Mouse (Mus musculus): ENCODE data around the gene Abhd12. TPM values are rescaled to one million over a fixed set of nuclear protein-coding genes. Genes with fewer than 3 reads are reported as not detected.
"Not testable (repeated sequence)": the region's sequence is repeated elsewhere in the genome, so short reads cannot be mapped to it uniquely, and the experiment has no call there.

Abhd12 gene
- 47.0 and 53.0 TPM in 2 replicates for polyA plus RNA-seq (2016; fragmentation: Nextera tagmentation; extraction: Ambion mirVana)

DNA sequence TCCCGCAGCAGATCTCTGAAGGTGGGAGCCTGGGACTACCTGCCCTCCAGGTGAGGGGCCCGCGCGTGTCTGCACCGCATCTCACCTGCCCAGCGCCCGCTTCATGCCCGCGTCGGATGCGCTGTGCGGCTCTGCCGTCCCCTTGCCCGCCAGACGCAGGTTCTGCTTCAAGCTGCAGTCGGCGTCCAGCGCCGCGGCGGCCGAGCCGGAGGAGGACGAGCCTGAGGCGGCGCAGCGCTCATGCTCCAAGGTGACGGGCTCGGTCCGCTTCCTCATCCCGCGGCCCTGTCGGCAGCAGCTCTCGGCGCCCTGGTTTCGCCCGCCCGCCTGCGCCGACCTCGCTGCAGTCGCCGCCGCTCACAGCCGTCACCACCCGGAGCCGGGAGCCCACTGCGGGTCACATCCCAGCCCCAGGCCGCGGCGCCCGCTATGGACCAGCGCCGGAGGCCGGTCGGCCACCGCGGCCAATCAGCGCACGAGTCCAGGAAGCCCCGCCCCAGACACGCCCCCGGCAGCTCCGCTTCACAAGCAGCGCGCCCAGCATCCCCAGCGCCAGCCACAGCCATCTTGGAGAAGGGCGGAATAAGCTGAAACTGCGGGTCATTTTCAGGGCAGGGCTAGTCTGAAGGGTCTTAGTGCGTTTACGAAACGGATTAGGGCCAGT, at the start of gene Abhd12:
Abhd12 (minus strand) TSS at position 470 of the 664 bp plus-strand sequence.
- DNase-seq (ENCODE audit: low spot score): peak; percentile 99
- H3K36me3 ChIP-seq: peaks cover 6% of the 10 kb centered on the region; the same call in 1 of the 2 replicates
- under 1% methylated on average over 72 of the region's 72 CpGs for WGBS
- H3K9me3 ChIP-seq (replicated peaks): no peaks in the 10 kb centered on the region
- peak within 1 kb of the TSS; percentile 89 for H3K4me3 ChIP-seq
- peaks cover 23% of the 10 kb centered on the region for H3K4me1 ChIP-seq
- H3K27ac ChIP-seq (replicated peaks): peak within 1 kb of the TSS; percentile 90
- H3K27me3 ChIP-seq (ENCODE audit: low read depth, poor library complexity, severe bottlenecking): no peaks in the 10 kb centered on the region

DNA sequence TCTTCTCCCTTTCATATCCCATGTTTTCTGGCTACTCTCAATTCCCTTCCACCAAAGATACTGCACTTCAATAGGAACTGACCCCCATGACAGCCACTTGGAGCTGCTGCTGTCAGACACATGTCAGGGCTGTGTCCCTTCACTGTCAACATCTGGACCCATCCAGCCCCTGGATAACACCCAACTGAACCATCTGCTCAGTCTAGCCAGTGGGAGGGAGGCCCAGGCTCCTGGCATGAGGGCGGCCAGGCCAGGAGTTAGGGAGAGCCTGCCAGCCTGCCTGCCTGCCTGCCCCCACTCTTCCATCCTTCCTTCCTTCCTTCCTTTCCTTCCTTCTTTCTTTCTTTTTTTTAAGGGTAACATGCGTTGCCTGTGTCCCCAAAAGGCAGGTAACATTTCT, 46.7 kb upstream of the Abhd12 start:
- Histone ChIP-seq H3K27ac (replicated peaks) (no peak overlapping the region), H3K9me3 (replicated peaks) (no peaks in the 10 kb centered on the region), H3K36me3 (peaks cover 88% of the 10 kb centered on the region), H3K4me3 (no peak overlapping the region), H3K4me1 (no peaks in the 10 kb centered on the region), H3K27me3 (ENCODE audit: low read depth, poor library complexity, severe bottlenecking) (no peaks in the 10 kb centered on the region)
- 93% methylated on average over 2 of the region's 2 CpGs for WGBS
- no peak for DNase-seq (ENCODE audit: low spot score)

DNA sequence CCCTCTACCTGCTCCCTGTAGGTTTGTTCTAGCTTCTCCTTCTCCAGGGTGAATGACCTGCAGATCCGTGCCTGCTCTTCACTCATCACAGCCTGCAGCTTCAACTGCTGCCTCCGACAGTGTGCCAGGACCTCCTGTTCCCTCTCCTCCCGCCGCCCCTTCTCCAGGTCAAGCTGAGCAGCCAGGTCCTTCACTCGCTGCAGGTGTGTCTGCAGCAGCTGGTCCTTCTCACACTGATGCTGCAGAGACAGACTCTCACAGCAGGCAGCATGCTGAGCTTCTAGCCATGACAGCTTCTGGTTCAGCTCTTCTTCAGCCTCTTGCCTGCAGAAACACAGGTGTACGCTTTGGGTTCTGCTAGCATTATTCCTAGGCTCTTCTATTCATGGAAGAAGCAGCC, 45.5 kb upstream of the Abhd12 start:
- H3K27ac ChIP-seq (replicated peaks): no peak overlapping the region
- 84% methylated on average over 6 of the region's 6 CpGs for WGBS
- no peaks in the 10 kb centered on the region for H3K4me1 ChIP-seq
- no peaks in the 10 kb centered on the region for H3K9me3 ChIP-seq (replicated peaks)
- no peak for DNase-seq (ENCODE audit: low spot score)
- H3K4me3 ChIP-seq: no peak overlapping the region
- H3K27me3 ChIP-seq (ENCODE audit: low read depth, poor library complexity, severe bottlenecking): no peaks in the 10 kb centered on the region
- H3K36me3 ChIP-seq: peaks cover 88% of the 10 kb centered on the region

DNA sequence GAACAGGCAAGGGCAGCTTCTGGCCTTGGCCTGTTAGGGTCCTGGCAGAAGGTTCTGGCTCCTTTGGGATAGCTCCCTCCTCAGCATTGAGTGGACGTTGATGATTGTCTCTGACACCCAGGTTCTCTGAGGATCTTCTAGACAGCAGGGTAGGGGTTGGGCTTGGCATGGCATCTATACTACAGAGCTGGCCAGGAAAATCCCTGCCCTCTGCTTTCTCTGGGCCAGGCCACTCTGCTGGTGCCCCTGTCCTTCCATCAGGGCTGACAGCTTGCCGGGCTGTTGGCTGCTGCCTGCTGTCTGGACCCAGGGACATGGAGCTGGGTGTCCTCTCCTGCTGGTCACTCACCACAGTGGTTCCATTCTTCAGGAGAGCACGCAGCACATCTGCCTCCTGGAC, 45.1 kb upstream of the Abhd12 start:
- 88% methylated on average over 3 of the region's 3 CpGs for WGBS
- no peak overlapping the region for H3K4me3 ChIP-seq
- no peak for DNase-seq (ENCODE audit: low spot score)
- H3K9me3 ChIP-seq (replicated peaks): no peaks in the 10 kb centered on the region
- H3K4me1 ChIP-seq: no peaks in the 10 kb centered on the region
- no peak overlapping the region for H3K27ac ChIP-seq (replicated peaks)
- no peaks in the 10 kb centered on the region for H3K27me3 ChIP-seq (ENCODE audit: low read depth, poor library complexity, severe bottlenecking)
- H3K36me3 ChIP-seq: peaks cover 88% of the 10 kb centered on the region

DNA sequence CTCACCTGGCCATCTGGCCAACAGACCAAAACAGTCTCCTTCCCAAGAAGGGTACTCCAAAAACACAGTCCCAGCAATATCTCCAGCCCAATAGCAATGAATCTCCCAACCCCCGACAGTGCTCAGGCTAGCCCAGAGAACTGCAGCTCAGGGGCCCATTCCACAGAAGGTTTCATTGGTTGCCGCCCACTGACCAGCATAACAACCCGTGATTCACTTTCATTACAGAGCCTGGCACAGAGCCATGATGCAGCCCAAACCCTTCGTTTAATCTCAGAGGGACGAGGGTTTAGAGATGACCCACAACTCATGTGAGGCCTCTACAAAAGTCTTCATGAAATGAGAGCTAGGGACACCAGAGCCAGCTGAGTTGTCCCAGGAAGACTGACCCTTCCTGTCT, 44.2 kb upstream of the Abhd12 start:
- Histone ChIP-seq H3K4me3 (no peak overlapping the region), H3K9me3 (replicated peaks) (no peaks in the 10 kb centered on the region), H3K27me3 (ENCODE audit: low read depth, poor library complexity, severe bottlenecking) (no peaks in the 10 kb centered on the region), H3K36me3 (peaks cover 89% of the 10 kb centered on the region), H3K4me1 (no peaks in the 10 kb centered on the region), H3K27ac (replicated peaks) (no peak overlapping the region)
- 91% methylated on average over 5 of the region's 5 CpGs for WGBS
- no peak for DNase-seq (ENCODE audit: low spot score)

DNA sequence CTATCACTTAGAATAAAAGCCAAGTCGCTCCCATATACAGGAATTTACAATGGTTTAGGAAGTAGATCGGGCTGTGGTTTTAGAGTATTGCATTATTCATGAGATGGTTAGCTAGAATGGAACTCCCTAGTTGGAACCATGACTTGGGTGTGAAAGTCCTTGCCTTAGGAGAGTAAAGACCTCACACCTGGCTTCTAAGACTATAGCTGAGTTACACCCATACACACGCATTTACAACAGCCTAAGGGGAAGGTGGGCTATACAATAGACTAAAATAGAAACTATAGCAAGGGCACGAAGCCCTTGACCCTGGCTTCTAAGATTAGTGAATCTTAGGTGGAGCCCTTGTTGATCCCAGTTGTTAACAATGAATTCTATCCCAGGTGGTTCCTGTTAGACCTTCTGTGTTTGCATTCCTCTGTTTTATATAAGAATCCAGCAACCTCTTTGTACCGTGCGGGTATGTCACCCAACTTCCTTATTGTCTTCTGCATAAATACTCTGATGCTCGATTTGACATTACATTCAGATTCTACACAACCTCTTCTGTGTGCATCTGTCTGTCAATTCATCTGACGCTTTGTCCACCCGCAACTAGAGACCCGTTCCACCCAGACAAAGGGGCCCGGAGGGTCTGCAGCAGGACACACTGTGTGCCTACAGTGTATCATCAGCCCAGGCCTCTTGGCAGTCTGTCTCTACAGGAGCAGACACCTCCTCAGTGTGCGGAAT, 43.5 kb upstream of the Abhd12 start:
- not testable (repeated sequence) for H3K27me3 ChIP-seq (ENCODE audit: low read depth, poor library complexity, severe bottlenecking); H3K4me3 ChIP-seq; H3K9me3 ChIP-seq (replicated peaks); H3K27ac ChIP-seq (replicated peaks); DNase-seq (ENCODE audit: low spot score); H3K4me1 ChIP-seq
- WGBS: 93% methylated on average over 12 of the region's 12 CpGs
- peaks cover 91% of the 10 kb centered on the region for H3K36me3 ChIP-seq

DNA sequence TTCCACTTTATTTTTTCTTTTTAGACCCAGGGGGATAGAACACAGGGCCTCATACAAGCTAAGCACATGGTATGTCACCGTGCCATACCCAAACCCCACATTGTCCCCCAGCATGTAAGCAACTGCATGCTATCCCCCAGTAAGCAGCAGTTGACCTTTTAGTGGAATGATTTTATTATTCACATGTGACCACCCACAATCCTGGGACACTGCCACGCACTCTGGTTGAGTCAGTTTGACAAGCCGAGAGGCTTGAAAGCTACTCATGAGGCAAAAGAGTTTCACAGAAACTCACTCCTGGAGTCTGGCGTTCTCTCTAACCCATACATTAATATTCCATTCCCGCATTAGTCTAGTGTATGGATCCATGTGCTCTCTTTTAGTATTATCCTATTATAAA, 42.8 kb upstream of the Abhd12 start:
- DNase-seq (ENCODE audit: low spot score); H3K27ac ChIP-seq (replicated peaks); H3K4me3 ChIP-seq; H3K27me3 ChIP-seq (ENCODE audit: low read depth, poor library complexity, severe bottlenecking); H3K9me3 ChIP-seq (replicated peaks); H3K4me1 ChIP-seq: not testable (repeated sequence)
- H3K36me3 ChIP-seq: peaks cover 91% of the 10 kb centered on the region
- WGBS: 95% methylated on average over 5 of the region's 5 CpGs

DNA sequence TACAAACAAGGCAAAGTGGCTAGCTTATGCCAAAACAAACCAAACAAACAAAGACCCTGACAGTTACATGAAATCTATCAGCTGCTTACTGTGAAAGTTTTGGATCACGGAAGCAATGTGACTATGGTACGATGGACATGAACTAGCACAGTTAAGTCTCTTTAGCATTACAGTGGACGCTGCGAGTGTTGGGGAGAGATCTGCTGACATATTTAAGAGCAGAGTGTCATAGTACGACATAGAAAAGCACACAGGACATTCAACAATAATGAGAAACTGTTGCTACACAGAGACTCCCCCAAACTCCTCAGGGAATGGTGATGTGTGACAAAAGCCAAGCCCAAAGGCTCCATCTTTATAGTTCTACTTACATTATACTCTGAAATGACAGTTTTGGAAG, 39.5 kb upstream of the Abhd12 start:
- H3K27me3 ChIP-seq (ENCODE audit: low read depth, poor library complexity, severe bottlenecking): no peaks in the 10 kb centered on the region
- no peaks in the 10 kb centered on the region for H3K4me1 ChIP-seq
- H3K9me3 ChIP-seq (replicated peaks): no peaks in the 10 kb centered on the region
- no peak overlapping the region for H3K4me3 ChIP-seq
- DNase-seq (ENCODE audit: low spot score): no peak
- H3K27ac ChIP-seq (replicated peaks): no peak overlapping the region
- H3K36me3 ChIP-seq: peaks cover 84% of the 10 kb centered on the region
- 93% methylated on average over 5 of the region's 5 CpGs for WGBS

DNA sequence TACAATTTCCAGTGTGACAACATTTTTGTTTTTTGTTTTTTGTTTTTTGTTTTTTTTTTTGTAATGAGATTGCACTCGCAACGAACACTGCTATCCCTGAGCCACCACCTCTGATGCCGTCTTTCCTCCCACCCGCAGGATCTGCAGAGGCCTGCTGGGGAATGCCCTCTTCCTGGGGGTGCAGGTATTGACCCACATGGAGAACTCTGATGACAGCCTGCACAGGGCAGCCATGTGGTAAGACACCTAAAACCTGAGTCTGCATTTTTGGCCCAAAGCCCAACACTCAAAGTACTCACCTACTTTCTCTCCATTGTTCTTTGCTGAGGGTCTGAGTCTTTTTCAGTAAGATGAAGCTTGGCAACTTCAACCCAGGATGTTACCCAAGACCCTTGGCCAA, 30.1 kb upstream of the Abhd12 start:
- 93% methylated on average over 4 of the region's 4 CpGs for WGBS
- H3K4me1 ChIP-seq: no peaks in the 10 kb centered on the region
- peaks cover 86% of the 10 kb centered on the region for H3K36me3 ChIP-seq
- no peaks in the 10 kb centered on the region for H3K9me3 ChIP-seq (replicated peaks)
- H3K27me3 ChIP-seq (ENCODE audit: low read depth, poor library complexity, severe bottlenecking): no peaks in the 10 kb centered on the region
- DNase-seq (ENCODE audit: low spot score): no peak
- H3K27ac ChIP-seq (replicated peaks): no peak overlapping the region
- no peak overlapping the region for H3K4me3 ChIP-seq

DNA sequence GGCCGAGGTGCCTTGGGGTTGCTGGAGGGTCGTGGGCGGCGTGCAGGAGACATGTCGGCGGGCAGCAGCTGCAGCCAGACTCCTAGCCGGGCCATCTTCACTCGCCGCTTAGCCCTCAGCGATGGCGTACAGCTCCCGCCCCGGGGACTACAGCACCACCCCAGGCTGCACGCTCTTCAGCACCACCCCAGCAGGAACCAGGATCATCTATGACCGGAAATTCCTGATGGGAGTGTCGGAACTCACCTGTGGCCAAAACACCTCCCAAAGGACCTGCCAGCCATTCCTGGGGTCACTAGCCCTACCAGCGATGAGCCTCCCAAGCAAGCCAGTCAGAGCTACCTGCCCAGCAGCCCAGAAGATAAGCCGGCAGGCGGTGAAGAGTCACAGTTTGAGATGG, 28.9 kb upstream of the Abhd12 start:
- Histone ChIP-seq H3K27me3 (ENCODE audit: low read depth, poor library complexity, severe bottlenecking) (no peaks in the 10 kb centered on the region), H3K36me3 (peaks cover 91% of the 10 kb centered on the region), H3K4me3 (no peak overlapping the region), H3K9me3 (replicated peaks) (no peaks in the 10 kb centered on the region), H3K27ac (replicated peaks) (no peak overlapping the region), H3K4me1 (no peaks in the 10 kb centered on the region)
- DNase-seq (ENCODE audit: low spot score): no peak
- WGBS: 82% methylated on average over 19 of the region's 19 CpGs

DNA sequence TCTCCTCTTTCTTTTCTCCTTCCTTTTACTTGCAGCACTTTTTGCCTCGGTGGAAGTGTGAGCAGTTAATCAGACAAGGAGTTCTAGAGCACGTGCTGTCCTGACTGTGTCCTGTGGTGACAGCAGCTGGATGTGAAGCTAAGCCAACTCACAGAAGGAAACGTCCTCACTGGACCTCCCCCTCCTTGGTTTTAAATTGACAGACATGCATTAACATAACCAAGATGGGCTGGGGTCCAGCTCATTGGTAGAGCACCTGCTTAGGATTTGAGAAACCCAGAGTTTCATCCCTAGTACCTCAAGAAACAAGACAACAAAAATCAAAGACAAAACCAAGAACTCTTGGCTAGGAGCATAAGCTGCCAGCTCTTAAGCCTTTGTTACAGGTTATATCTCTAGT, 26.3 kb upstream of the Abhd12 start:
- H3K36me3 ChIP-seq: peaks cover 94% of the 10 kb centered on the region
- H3K27me3 ChIP-seq (ENCODE audit: low read depth, poor library complexity, severe bottlenecking): no peaks in the 10 kb centered on the region
- H3K9me3 ChIP-seq (replicated peaks): no peaks in the 10 kb centered on the region
- H3K4me3 ChIP-seq: no peak overlapping the region
- no peak overlapping the region for H3K27ac ChIP-seq (replicated peaks)
- no peak for DNase-seq (ENCODE audit: low spot score)
- H3K4me1 ChIP-seq: no peaks in the 10 kb centered on the region
- 77% methylated on average over 3 of the region's 3 CpGs for WGBS

DNA sequence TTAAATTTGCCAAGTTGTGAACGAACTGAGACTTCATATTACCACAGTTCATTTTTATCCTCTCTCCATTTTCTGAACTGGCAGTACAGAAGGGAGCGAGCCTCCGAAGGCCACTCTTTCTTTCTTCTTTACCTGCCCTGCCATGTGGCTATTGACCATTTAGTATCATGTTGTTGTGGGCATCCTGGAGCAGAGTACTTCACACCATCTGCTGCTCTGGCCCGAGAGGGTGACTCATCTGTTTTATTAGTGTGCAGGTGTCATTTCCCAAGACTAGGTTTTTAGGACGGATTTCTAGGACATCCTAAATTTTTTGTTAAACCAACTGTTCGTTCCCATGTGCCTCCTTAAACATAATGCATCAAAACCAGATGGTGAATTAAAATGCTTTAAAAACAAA, 24.6 kb upstream of the Abhd12 start:
- no peaks in the 10 kb centered on the region for H3K27me3 ChIP-seq (ENCODE audit: low read depth, poor library complexity, severe bottlenecking)
- H3K4me1 ChIP-seq: no peaks in the 10 kb centered on the region
- H3K9me3 ChIP-seq (replicated peaks): no peaks in the 10 kb centered on the region
- WGBS: 92% methylated on average over 6 of the region's 6 CpGs
- H3K4me3 ChIP-seq: no peak overlapping the region
- no peak overlapping the region for H3K27ac ChIP-seq (replicated peaks)
- no peak for DNase-seq (ENCODE audit: low spot score)
- peaks cover 89% of the 10 kb centered on the region for H3K36me3 ChIP-seq

DNA sequence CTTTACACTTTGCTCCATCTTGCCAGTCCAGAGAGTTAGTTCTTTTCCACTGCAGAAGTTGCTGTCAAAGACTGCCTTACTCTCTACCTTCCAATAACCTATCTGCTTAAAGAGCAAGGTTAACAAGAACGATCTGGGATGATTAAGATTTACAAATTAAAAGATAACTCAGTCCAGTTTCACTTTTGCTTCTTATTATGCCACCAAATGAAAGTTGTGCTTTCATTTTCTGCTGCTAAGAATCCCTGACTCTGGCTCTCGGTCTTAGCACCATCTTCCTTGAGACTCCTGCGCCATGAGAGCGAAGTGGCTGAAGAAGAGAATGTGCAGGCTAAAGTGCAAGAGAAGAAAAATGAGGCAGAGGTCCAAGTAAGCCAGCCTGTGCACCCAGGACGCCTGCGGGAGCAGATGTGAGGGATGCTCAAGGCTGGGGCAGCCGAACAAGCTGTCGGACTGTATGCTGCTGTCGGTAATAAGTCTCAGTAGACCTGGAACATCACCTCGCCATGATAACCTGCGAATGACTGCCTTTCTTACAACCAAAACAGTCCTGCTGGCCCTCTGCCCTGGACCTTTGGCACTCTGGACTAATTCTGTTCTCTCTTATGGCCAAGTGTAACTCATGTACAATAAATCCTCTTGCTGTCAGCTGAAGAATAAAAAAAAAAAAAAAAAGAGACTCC, 22.6 kb upstream of the Abhd12 start:
- Histone ChIP-seq H3K27ac (replicated peaks) (no peak overlapping the region), H3K27me3 (ENCODE audit: low read depth, poor library complexity, severe bottlenecking) (no peaks in the 10 kb centered on the region), H3K4me1 (no peaks in the 10 kb centered on the region), H3K9me3 (replicated peaks) (no peaks in the 10 kb centered on the region), H3K36me3 (peaks cover 87% of the 10 kb centered on the region), H3K4me3 (no peak overlapping the region)
- 93% methylated on average over 11 of the region's 11 CpGs for WGBS
- no peak for DNase-seq (ENCODE audit: low spot score)
